Mouse (Mus musculus) C2C12 (cell line): ENCODE data around the gene Ppy. TPM values are rescaled to one million over a fixed set of nuclear protein-coding genes. Genes with fewer than 3 reads are reported as not detected.
A peak's percentile ranks its signal among the peaks of the same experiment; 100 is the strongest.

ENCODE experiments used
- H3K27me3 ChIP-seq: one replicate; pipeline ENCODE4 v1.6.1; 2011; ENCODE audit not compliant: control insufficient read depth, insufficient read depth, insufficient read length
- H3K36me3 ChIP-seq: one replicate; pipeline ENCODE4 v1.6.1; 2011; ENCODE audit not compliant: control insufficient read depth, insufficient read depth
- H3K4me3 ChIP-seq: one replicate; pipeline ENCODE4 v1.5.1; 2011; ENCODE audit warnings: mild to moderate bottlenecking, control low read depth; ENCODE audit not compliant: poor library complexity, insufficient read depth, severe bottlenecking
- H3K79me2 ChIP-seq: one replicate; pipeline ENCODE4 v1.6.1; 2011; ENCODE audit not compliant: control insufficient read depth, insufficient read depth
- H3K79me3 ChIP-seq: one replicate; pipeline ENCODE4 v1.6.1; 2011; ENCODE audit warnings: low read depth, control low read depth
- H3ac ChIP-seq: one replicate; pipeline ENCODE3; 2011; ENCODE audit warnings: low read depth; ENCODE audit not compliant: control insufficient read depth, insufficient read length
- CEBPB ChIP-seq: IDR thresholded peaks from one replicate; pipeline ENCODE4 v1.6.1; 2011; ENCODE audit warnings: low read depth, mild to moderate bottlenecking, control low read depth, moderate library complexity
- CTCF ChIP-seq: IDR thresholded peaks from one replicate; pipeline ENCODE4 v1.5.1; 2011; ENCODE audit not compliant: control insufficient read depth, insufficient read depth, insufficient read length
- FOSL1 ChIP-seq: IDR thresholded peaks from one replicate; pipeline ENCODE4 v1.8.0; 2011; ENCODE audit warnings: mild to moderate bottlenecking, low read length; ENCODE audit not compliant: poor library complexity, insufficient read depth, severe bottlenecking
- MAX ChIP-seq: IDR thresholded peaks from one replicate; pipeline ENCODE4 v1.6.1; 2011; ENCODE audit warnings: mild to moderate bottlenecking, control low read depth
- MYOD1 ChIP-seq: IDR thresholded peaks from one replicate; pipeline ENCODE4 v1.6.1; 2011; ENCODE audit warnings: low read depth; ENCODE audit not compliant: control insufficient read depth, insufficient read length
- MYOG ChIP-seq: IDR thresholded peaks from one replicate; pipeline ENCODE4 v1.6.1; 2011; ENCODE audit not compliant: control insufficient read depth, insufficient read length; ENCODE audit errors: extremely low read depth
- USF1 ChIP-seq: IDR thresholded peaks from one replicate; pipeline ENCODE4 v1.6.1; 2011; ENCODE audit warnings: low read depth, mild to moderate bottlenecking, control low read depth, moderate library complexity
- polyA plus RNA-seq: library from polyadenylated mRNA; unstranded; fragments of >200 nt; fragmentation: generic; extraction: Trizol; gene quantifications from one replicate; pipeline ENCODE4 v1.2.1, GENCODE M21; 2012; ENCODE audit warnings: missing spikeins

The Ppy gene
- polyA plus RNA-seq, 1 experiment = not detected

GRCm38 (mm10) chr11:102087081-102087751, 13.9 kb downstream of the Ppy start:
- Histone ChIP-seq H3K4me3 (peak overlapping the region; percentile 38), H3K36me3 (no peaks in the 10 kb centered on the region), H3K27me3 (peaks cover 14% of the 10 kb centered on the region), H3K79me3 (no peaks in the 10 kb centered on the region), H3K79me2 (no peaks in the 10 kb centered on the region), H3ac (peak overlapping the region; percentile 52)
- TF ChIP-seq MYOG (no peak), MYOD1 (no peak), CEBPB (no peak), FOSL1 (no peak), MAX (peak; percentile 28), USF1 (no peak)

- TF ChIP-seq MAX = no peak
- no peak for TF ChIP-seq MYOD1
- TF ChIP-seq CEBPB = no peak
- TF ChIP-seq CTCF = no peak
- TF ChIP-seq FOSL1 = no peak
- no peak for TF ChIP-seq MYOG
- TF ChIP-seq USF1 = no peak
- Histone ChIP-seq H3K79me3 (no peaks in the 10 kb centered on the region), H3ac (peak overlapping the region; percentile 6), H3K79me2 (no peaks in the 10 kb centered on the region), H3K27me3 (peaks cover 12% of the 10 kb centered on the region), H3K36me3 (no peaks in the 10 kb centered on the region), H3K4me3 (peak overlapping the region; percentile 38)
Observed at GRCm38 (mm10) chr11:102086331-102086730, 14.8 kb downstream of the Ppy start.

- Histone ChIP-seq H3ac (no peak overlapping the region), H3K79me3 (no peaks in the 10 kb centered on the region), H3K27me3 (peaks cover 22% of the 10 kb centered on the region), H3K4me3 (no peak overlapping the region), H3K36me3 (no peaks in the 10 kb centered on the region), H3K79me2 (no peaks in the 10 kb centered on the region)
- TF ChIP-seq CEBPB (no peak), MYOD1 (no peak)
Observed at GRCm38 (mm10) chr11:102084159-102084558, 17.0 kb downstream of the Ppy start.

- H3K27me3 ChIP-seq = peaks cover 31% of the 10 kb centered on the region
- no peaks in the 10 kb centered on the region for H3K79me2 ChIP-seq
- H3K36me3 ChIP-seq = no peaks in the 10 kb centered on the region
- no peaks in the 10 kb centered on the region for H3K79me3 ChIP-seq
- TF ChIP-seq FOSL1 (no peak), CTCF (no peak), CEBPB (no peak), MYOD1 (no peak), USF1 (no peak), MAX (no peak), MYOG (no peak)
- no peak overlapping the region for H3ac ChIP-seq
- no peak overlapping the region for H3K4me3 ChIP-seq
Observed at GRCm38 (mm10) chr11:102083193-102083592, 17.9 kb downstream of the Ppy start.

- Histone ChIP-seq H3K4me3 (no peak overlapping the region), H3K79me3 (no peaks in the 10 kb centered on the region), H3K36me3 (no peaks in the 10 kb centered on the region), H3K27me3 (peaks cover 31% of the 10 kb centered on the region), H3ac (no peak overlapping the region), H3K79me2 (no peaks in the 10 kb centered on the region)
- TF ChIP-seq CTCF (no peak), CEBPB (no peak), MYOD1 (no peak), USF1 (no peak), FOSL1 (no peak), MYOG (no peak), MAX (no peak)
Observed at GRCm38 (mm10) chr11:102082322-102082721, 18.8 kb downstream of the Ppy start.

GRCm38 (mm10) chr11:102073722-102074121, 27.4 kb downstream of the Ppy start:
- no peaks in the 10 kb centered on the region for H3K79me2 ChIP-seq
- no peak for TF ChIP-seq CEBPB
- no peak for TF ChIP-seq MAX
- TF ChIP-seq MYOG = no peak
- no peaks in the 10 kb centered on the region for H3K79me3 ChIP-seq
- H3K36me3 ChIP-seq = no peaks in the 10 kb centered on the region
- H3K27me3 ChIP-seq = peaks cover 10% of the 10 kb centered on the region
- H3K4me3 ChIP-seq = no peak overlapping the region
- H3ac ChIP-seq = no peak overlapping the region
